Mouse (Mus musculus) left cerebral cortex, postnatal 10 days (tissue): ENCODE measurements around the gene Caskin2. TPM values are rescaled to one million over a fixed set of nuclear protein-coding genes. Genes with fewer than 3 reads are reported as not detected.
A peak's percentile ranks its signal among the peaks of the same experiment; 100 is the strongest.

Experiments used
- DNase-seq, 2 experiments: peaks; one replicate each; pipeline ENCODE4 v3.0.0; 2021 to 2022; ENCODE audit warnings: low spot score in 2 of 2, mixed read lengths in 1 of 2; ENCODE audit errors: extremely low spot score in 1 of 2
- intact Hi-C: fragments of 180-260 bp; cut with DNase I; formaldehyde crosslinking; loops from one replicate; pipeline ENCODE4 v1.15.1; 2025
- total RNA-seq, 2 experiments: library from RNA; stranded (reverse); gene quantifications; 2 replicates each; pipeline ENCODE4 v1.2.3; 2021

Gene Caskin2
- total RNA-seq, 2 experiments from 2014 or later: 15.7 to 17.7 TPM

GRCm38 (mm10) chr11:115833021-115833513 lies 19.6 kb upstream of the Caskin2 start:
- no peak for DNase-seq

GRCm38 (mm10) chr11:115832523-115832922 lies 19.1 kb upstream of the Caskin2 start:
- DNase-seq: peak in 1 of 2 experiments; percentile 87
- intact Hi-C loops: no loop called here

More at GRCm38 (mm10) chr11:115833021-115833513, 19.6 kb upstream of the Caskin2 start:
- intact Hi-C loops: no loop called here

DNA sequence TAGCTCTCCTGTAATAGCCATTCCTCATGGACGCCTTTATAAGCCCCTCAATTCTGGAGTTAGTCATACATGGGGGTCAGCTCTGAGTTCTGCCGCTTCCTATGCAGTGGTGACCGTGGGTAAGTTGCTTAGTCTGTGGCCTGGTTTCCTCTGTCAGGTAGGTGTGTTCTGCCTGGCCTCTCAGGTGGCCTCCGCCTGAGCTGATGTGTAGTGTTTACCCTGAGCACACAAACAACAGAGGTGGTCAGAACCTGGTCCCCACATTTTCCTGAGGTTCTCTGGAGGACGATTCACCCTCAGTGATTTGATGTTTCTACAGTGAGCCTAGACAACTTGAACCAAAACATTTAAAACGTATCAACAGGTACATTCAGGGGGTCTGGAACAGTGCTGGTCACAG lies 18.6 kb upstream of the Caskin2 start:
- intact Hi-C loops: no loop called here
- no peak for DNase-seq

DNA sequence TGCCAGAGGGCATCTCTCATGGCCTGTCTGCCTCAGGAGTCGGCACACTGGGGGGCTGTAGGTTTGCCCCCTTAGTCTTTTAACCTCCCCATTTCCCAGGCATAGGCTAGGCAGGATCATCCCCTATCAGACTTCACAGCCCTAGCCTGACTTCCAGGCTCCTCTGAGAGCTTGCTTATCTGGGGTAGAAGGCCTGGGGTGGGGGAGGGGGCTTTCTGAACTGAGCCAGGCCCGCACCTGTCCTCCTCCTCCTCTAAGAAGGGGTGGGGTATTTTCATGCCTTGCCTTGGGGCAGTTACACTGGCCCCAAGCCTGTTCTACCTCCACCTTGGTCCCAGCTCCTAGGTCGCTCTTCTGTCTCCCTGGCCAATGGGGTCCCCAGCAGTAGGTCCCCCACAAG lies 18.1 kb upstream of the Caskin2 start:
- DNase-seq: no peak
- intact Hi-C loops: no loop called here

- DNase-seq: no peak
- intact Hi-C loops: no loop called here
Measured at GRCm38 (mm10) chr11:115830550-115831325, 17.3 kb upstream of the Caskin2 start.

DNA sequence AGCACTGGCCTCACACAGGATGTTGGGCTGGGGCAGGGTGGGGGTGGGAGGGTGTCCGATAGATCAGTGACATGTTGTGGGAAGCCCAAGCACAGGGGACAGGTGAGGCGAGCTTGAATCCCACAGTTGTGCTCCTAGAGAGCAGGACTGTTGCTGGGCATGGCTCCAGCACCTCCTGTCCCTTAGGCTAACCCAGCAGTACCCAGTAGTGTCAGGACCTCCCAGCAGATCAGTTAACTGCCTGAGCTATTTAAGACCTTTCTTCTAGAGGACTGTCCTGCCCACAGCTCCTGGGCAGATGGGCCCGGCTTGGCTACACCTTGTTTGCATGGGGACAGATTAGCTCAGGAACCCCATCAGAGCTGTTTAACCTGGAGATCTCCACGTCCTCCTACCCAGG lies 15.6 kb upstream of the Caskin2 start:
- DNase-seq: no peak
- intact Hi-C loops: no loop called here

GRCm38 (mm10) chr11:115827624-115828023 lies 14.2 kb upstream of the Caskin2 start:
- intact Hi-C loops: no loop called here
- no peak for DNase-seq

GRCm38 (mm10) chr11:115826487-115826886 lies 13.0 kb upstream of the Caskin2 start:
- no peak for DNase-seq
- intact Hi-C loops: no loop called here

GRCm38 (mm10) chr11:115824813-115825212 lies 11.4 kb upstream of the Caskin2 start:
- intact Hi-C loops: no loop called here
- no peak for DNase-seq

GRCm38 (mm10) chr11:115823774-115824740 lies 10.6 kb upstream of the Caskin2 start, which contains the start of gene Llgl2:
Gene Llgl2 (plus strand): TSS chr11:115824049.
- DNase-seq: peak in 1 of 2 experiments; percentile 91
- intact Hi-C loops: no loop called here

DNA sequence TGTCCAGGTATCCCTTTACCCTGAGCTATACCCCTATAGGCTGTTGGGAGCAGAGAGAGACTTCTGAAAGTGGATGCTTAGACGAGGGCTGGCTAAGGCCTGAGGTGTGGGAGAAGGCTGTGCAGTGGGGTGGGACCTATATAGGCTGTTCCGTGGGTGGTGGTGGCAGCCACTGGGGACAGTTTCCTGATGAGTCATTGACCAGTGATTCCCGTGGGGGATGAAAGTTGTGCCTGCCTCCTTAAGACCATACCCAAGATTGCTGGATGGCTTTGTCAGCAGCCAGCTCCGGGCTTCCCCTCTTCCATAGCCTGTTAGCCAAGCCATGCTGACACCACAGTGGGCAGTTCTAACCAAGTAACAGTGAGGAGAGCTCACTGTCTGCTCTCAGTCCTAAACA lies 7.6 kb upstream of the Caskin2 start:
- DNase-seq: no peak

DNA sequence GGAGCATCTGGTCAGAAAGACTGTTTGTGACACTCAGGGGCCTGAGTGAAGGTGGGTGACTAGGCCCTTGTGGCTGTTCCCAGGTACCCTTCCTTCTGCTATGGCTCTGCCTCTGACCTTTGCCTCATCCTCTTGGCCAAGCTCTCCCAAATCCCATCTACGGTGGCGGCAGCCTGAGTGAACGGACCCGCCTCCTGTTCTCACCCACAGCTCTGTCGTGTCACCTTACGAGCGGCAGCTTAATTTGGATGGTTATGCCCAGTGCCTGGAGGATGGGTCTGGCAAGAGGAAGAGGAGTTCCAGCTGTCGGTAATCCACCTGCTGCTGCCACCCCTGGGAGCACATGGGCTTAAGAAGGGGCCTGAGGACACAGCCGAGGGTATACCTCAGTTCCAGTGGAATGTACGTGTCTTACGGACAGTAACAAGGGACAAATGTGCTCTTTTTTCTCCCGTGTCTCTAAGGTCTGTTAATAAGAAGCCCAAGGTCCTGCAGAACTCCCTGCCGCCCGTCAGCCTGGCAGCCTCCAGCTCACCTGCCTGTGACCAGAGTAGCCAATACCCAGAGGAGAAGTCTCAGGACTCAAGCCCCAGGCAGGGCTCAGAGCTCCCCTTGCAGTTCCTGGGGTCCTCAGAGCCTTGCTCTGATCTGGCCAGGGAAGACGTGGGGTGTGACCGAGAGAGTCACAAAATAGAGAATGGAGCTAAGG lies 6.6 kb upstream of the Caskin2 start:
- no peak for DNase-seq
- intact Hi-C loops: no loop called here

More for the DNA sequence above, 7.6 kb upstream of the Caskin2 start:
- intact Hi-C loops: no loop called here

GRCm38 (mm10) chr11:115817331-115817730 lies 3.9 kb upstream of the Caskin2 start:
- intact Hi-C loops: no loop called here
- DNase-seq: no peak

DNA sequence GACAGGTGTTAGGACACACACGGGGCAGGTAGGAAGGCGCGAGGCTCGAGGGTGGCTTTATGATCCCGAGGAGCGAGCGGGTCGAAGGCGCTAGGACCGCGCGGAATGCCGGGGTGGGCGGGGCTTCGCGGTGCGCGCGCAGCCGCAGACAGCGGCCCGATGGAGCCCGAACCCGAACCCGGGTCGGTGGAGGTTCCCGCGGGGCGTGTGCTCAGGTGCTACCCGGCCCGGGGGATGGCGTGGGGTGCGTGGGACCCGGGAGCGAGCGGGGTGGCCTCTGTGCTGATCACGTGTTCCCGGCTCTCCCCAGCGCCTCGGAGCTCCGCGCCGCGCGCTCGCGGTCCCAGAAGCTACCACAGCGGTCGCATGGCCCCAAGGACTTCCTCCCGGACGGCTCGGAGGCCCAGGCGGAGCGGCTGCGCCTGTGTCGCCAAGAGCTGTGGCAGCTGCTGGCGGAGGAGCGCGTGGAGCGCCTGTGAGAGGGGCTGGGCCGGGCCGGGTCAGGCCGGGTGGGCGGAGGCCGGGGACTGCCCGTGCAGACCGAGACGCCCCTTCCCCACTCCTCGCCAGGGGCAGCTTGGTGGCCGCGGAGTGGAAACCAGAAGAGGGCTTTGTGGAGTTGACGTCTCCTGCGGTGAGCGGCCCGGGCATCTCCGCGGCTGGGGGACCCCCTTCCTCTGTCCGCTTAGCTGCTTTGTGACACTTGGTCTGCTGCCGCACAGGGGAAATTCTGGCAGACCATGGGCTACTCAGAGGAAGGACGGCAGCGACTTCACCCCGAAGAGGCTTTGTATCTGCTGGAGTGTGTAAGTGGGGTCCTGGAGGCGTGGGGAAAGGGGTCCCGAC lies 1.4 kb upstream of the Caskin2 start, which contains the start of gene Tsen54:
Tsen54 (plus strand) TSS at position 120 of the 846 bp plus-strand sequence.
- peak; percentile 63 to 90 for DNase-seq
- intact Hi-C loops: loop anchor here (2.0 to 5.0 kb wide), 4 partner anchors 38 to 323 kb away; partner anchors contain the start of gene Nt5c

DNA sequence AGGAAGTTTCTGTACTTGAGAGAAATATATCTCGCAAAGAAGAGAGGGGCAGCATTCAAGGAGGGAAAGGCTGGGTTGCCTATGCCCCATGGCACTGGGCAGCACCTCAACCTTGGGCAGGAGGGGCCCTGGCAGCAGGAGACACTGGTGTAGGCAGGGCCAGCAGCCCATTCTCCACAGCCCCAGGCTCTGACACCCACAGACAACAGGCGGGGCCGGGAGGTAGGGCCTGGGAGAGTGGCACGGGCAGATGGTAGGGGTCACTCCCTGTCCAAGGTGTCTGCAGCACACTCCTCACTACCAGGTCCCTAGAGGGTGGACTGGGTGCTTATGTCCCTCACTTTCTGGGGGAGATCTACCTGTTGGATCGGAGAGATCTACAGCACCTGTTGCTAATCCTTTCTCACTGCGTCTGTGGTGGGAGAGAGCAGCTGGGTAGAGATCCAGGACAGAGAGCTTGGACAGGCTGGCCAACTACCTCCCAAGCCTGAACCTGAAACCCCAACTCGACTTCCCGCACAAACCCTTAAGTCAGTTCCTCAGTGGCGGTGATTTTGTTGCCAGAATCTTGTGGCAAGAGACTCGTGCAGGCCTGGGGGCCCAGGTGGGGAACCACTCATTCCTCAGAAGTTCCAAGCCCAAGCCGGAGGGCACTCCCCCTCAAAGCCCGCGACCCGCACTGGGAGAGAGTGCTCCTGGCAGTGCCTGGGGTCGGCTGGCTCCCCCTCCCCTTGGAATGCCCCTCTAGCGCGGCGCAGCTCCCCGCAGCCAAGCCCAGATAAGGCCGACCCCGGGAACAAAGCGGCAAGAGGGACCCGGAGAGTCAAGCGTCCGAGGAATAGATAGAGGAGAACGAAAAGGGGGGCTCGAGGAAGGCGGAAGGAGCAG lies 662 bp downstream of the Caskin2 start:
- intact Hi-C loops: loop anchor here (5.0 kb wide), 3 partner anchors 35 to 320 kb away; partner anchors contain the start of gene Nt5c
- no peak for DNase-seq

- intact Hi-C loops: loop anchor here (5.0 kb wide), 3 partner anchors 35 to 320 kb away; partner anchors contain the start of gene Nt5c
- peak in 1 of 2 experiments; percentile 62 for DNase-seq
Measured at GRCm38 (mm10) chr11:115812095-115812494, 1.3 kb downstream of the Caskin2 start.
